Mouse (Mus musculus): ENCODE results near the gene Rbp2. TPM values are rescaled to one million over a fixed set of nuclear protein-coding genes. Genes with fewer than 3 reads are reported as not detected.

Gene Rbp2
- polyA plus RNA-seq (2016; fragmentation: Nextera tagmentation; extraction: Ambion mirVana) = 0.45 and 0.46 TPM in 2 replicates

DNA sequence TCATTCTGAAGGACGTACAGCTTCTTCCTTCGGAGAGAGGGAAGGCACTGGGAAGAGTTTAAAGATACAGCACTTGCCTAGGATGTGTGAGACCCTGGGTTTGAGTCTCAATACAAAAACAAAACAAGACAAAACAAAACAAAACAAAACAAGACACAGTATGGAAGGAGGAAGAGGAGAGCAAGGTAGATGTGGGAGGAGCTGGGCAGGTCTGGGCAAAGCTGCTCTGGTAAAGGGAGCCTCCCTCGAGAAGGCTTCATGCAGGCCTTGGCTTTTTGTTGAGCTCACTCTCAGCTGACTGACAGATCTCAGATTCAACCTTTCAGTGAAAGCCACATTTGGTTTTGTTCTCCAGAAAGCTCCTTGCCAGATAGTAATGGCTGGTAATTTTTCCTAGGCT lies at the start of gene Rbp2:
Gene Rbp2 (plus strand): TSS at position 301 of the 400 bp plus-strand sequence.
- 86% methylated on average over 3 of the region's 3 CpGs for WGBS
- Histone ChIP-seq H3K4me3 (no peak within 1 kb of the TSS), H3K27me3 (ENCODE audit: low read depth, poor library complexity, severe bottlenecking) (no peaks in the 10 kb centered on the region), H3K4me1 (peaks cover 14% of the 10 kb centered on the region), H3K9me3 (replicated peaks) (no peaks in the 10 kb centered on the region), H3K36me3 (no peaks in the 10 kb centered on the region), H3K27ac (no peak within 1 kb of the TSS)
- DNase-seq (ENCODE audit: low spot score) = no peak

GRCm38 (mm10) chr9:98437819-98438218 lies 48.1 kb upstream of the Rbp2 start:
- no peaks in the 10 kb centered on the region for H3K4me1 ChIP-seq
- DNase-seq (ENCODE audit: low spot score) = no peak
- no peak overlapping the region for H3K27ac ChIP-seq
- no peaks in the 10 kb centered on the region for H3K9me3 ChIP-seq (replicated peaks)
- no peaks in the 10 kb centered on the region for H3K27me3 ChIP-seq (ENCODE audit: low read depth, poor library complexity, severe bottlenecking)
- 92% methylated on average over 4 of the region's 4 CpGs for WGBS
- no peak overlapping the region for H3K4me3 ChIP-seq
- H3K36me3 ChIP-seq = peaks cover 6% of the 10 kb centered on the region; the same call in 1 of the 2 replicates

- Histone ChIP-seq H3K4me1 (no peaks in the 10 kb centered on the region), H3K27me3 (ENCODE audit: low read depth, poor library complexity, severe bottlenecking) (no peaks in the 10 kb centered on the region), H3K4me3 (no peak overlapping the region), H3K27ac (no peak overlapping the region), H3K36me3 (peaks cover 5% of the 10 kb centered on the region; the same call in 1 of the 2 replicates), H3K9me3 (replicated peaks) (no peaks in the 10 kb centered on the region)
- 71% methylated on average over 3 of the region's 3 CpGs for WGBS
- DNase-seq (ENCODE audit: low spot score) = no peak
Observed at GRCm38 (mm10) chr9:98439091-98439490, 46.8 kb upstream of the Rbp2 start.

- Histone ChIP-seq H3K4me1 (no peaks in the 10 kb centered on the region), H3K27me3 (ENCODE audit: low read depth, poor library complexity, severe bottlenecking) (no peaks in the 10 kb centered on the region), H3K27ac (no peak overlapping the region), H3K9me3 (replicated peaks) (no peaks in the 10 kb centered on the region), H3K36me3 (peaks cover 21% of the 10 kb centered on the region; the same call in 1 of the 2 replicates), H3K4me3 (no peak overlapping the region)
- no peak for DNase-seq (ENCODE audit: low spot score)
- 59% methylated on average over 5 of the region's 5 CpGs for WGBS
Observed at GRCm38 (mm10) chr9:98442638-98443037, 43.3 kb upstream of the Rbp2 start.

GRCm38 (mm10) chr9:98445359-98446149 lies 40.4 kb upstream of the Rbp2 start:
- H3K9me3 ChIP-seq (replicated peaks) = no peaks in the 10 kb centered on the region
- H3K4me3 ChIP-seq = no peak overlapping the region
- H3K4me1 ChIP-seq = no peaks in the 10 kb centered on the region
- H3K27me3 ChIP-seq (ENCODE audit: low read depth, poor library complexity, severe bottlenecking) = no peaks in the 10 kb centered on the region
- DNase-seq (ENCODE audit: low spot score) = no peak
- H3K36me3 ChIP-seq = peaks cover 19% of the 10 kb centered on the region; the same call in 1 of the 2 replicates
- no peak overlapping the region for H3K27ac ChIP-seq
- 85% methylated on average over 9 of the region's 9 CpGs for WGBS

DNA sequence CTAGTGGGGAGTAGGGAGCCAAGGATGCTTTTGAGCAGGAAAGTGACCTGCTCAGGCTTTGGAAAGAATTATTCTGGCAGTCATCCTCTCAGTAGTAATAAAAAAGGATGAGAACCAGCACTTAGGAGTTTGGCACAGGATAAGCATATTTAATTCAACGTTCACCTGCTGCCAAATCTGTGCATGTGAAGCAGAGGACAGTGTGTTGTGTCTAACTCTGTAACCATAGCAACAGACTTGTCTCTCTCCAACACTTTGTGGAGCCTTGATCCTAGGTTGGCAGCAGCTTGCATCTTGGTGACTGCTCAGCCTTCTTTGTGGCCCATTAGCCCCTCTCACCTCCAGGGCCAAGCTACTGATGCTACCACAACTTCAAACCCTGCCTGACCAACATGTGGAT lies 34.9 kb upstream of the Rbp2 start:
- Histone ChIP-seq H3K27ac (no peak overlapping the region), H3K4me1 (no peaks in the 10 kb centered on the region), H3K27me3 (ENCODE audit: low read depth, poor library complexity, severe bottlenecking) (no peaks in the 10 kb centered on the region), H3K9me3 (replicated peaks) (no peaks in the 10 kb centered on the region), H3K4me3 (no peak overlapping the region), H3K36me3 (peaks cover 3% of the 10 kb centered on the region; the same call in 1 of the 2 replicates)
- 84% methylated on average over 1 of the region's 1 CpGs for WGBS
- no peak for DNase-seq (ENCODE audit: low spot score)

DNA sequence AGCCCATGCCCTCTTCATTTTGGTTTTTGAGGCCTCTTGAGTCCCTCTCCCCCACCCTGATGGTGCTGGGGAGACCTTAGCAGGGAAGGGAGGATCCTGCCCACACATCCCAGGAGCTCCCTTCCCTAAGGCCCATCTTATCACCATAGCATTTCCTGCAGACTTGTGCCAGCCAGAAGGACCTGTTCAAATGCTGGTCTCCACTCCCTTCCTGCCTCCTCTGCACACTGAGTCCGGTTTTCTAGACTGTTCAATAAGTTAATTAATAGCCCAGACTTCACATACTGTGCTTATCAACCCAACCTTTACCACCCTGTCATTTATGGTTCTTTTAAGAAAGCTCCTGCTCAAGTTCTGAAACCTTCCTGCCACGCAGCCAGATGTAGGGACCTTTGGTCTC lies 19.2 kb upstream of the Rbp2 start:
- Histone ChIP-seq H3K4me3 (no peak overlapping the region), H3K27ac (no peak overlapping the region), H3K36me3 (no peaks in the 10 kb centered on the region), H3K27me3 (ENCODE audit: low read depth, poor library complexity, severe bottlenecking) (no peaks in the 10 kb centered on the region), H3K9me3 (replicated peaks) (no peaks in the 10 kb centered on the region), H3K4me1 (no peaks in the 10 kb centered on the region)
- 81% methylated on average over 2 of the region's 2 CpGs for WGBS
- no peak for DNase-seq (ENCODE audit: low spot score)

- no peak for DNase-seq (ENCODE audit: low spot score)
- Histone ChIP-seq H3K4me3 (no peak overlapping the region), H3K9me3 (replicated peaks) (no peaks in the 10 kb centered on the region), H3K27ac (no peak overlapping the region), H3K36me3 (no peaks in the 10 kb centered on the region), H3K4me1 (peaks cover 9% of the 10 kb centered on the region), H3K27me3 (ENCODE audit: low read depth, poor library complexity, severe bottlenecking) (no peaks in the 10 kb centered on the region)
- WGBS = 85% methylated on average over 2 of the region's 2 CpGs
Observed at GRCm38 (mm10) chr9:98480172-98480749, 5.7 kb upstream of the Rbp2 start.

GRCm38 (mm10) chr9:98482256-98482655 lies 3.7 kb upstream of the Rbp2 start:
- no peak overlapping the region for H3K4me3 ChIP-seq
- H3K27me3 ChIP-seq (ENCODE audit: low read depth, poor library complexity, severe bottlenecking) = no peaks in the 10 kb centered on the region
- no peaks in the 10 kb centered on the region for H3K9me3 ChIP-seq (replicated peaks)
- WGBS = 57% methylated on average over 4 of the region's 4 CpGs
- no peaks in the 10 kb centered on the region for H3K36me3 ChIP-seq
- no peak for DNase-seq (ENCODE audit: low spot score)
- H3K27ac ChIP-seq = no peak overlapping the region
- H3K4me1 ChIP-seq = peaks cover 9% of the 10 kb centered on the region

DNA sequence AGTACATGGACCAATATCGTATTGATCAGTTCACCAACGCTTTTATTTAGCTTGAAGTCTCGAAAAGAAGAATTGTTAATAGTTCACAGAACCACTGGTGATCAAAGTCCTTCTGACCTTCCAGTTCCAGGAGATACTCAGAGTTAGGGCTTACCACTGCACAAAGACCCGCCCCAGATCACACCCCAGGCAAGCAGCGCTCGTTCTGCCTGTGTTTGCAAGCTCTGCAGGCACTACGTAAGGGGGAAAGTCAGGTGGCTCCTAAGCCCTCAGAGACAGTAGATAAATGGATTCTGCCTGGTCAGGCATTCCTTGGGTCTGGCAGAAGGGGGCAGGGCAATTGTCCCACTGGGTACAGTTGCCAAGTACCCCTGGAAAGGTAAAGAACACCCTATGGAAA lies 895 bp upstream of the Rbp2 start:
- H3K4me1 ChIP-seq = peaks cover 10% of the 10 kb centered on the region
- 84% methylated on average over 7 of the region's 7 CpGs for WGBS

GRCm38 (mm10) chr9:98487273-98487672 lies 1.4 kb downstream of the Rbp2 start:
- Histone ChIP-seq H3K27ac (no peak overlapping the region), H3K4me3 (no peak overlapping the region), H3K36me3 (no peaks in the 10 kb centered on the region), H3K9me3 (replicated peaks) (no peaks in the 10 kb centered on the region), H3K4me1 (peaks cover 11% of the 10 kb centered on the region), H3K27me3 (ENCODE audit: low read depth, poor library complexity, severe bottlenecking) (no peaks in the 10 kb centered on the region)
- 75% methylated on average over 6 of the region's 6 CpGs for WGBS
- no peak for DNase-seq (ENCODE audit: low spot score)

More for the DNA sequence above, 895 bp upstream of the Rbp2 start:
- H3K27me3 ChIP-seq (ENCODE audit: low read depth, poor library complexity, severe bottlenecking) = no peaks in the 10 kb centered on the region
- no peaks in the 10 kb centered on the region for H3K36me3 ChIP-seq
- H3K9me3 ChIP-seq (replicated peaks) = no peaks in the 10 kb centered on the region
- no peak for DNase-seq (ENCODE audit: low spot score)
- no peak overlapping the region for H3K4me3 ChIP-seq
- H3K27ac ChIP-seq = no peak overlapping the region

DNA sequence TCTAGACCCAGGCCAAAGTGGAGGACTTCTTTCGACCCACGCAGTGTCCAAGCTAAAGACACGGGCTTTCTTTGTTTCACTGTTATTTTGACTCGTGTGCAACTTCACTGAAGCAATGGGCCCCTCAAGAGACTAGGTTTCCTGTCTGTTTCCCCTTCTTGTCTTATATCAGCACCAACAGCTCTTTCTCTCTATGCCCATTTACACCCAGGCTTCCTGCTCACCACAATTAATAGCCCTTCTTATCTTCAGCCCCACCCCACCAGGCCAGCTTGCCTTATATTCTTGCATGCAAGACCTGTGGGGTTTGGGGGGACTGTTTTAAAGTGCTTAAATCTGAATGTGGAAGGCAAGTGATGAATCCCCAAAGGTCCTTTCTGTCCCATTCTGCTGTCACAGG lies 3.6 kb downstream of the Rbp2 start:
- Histone ChIP-seq H3K36me3 (no peaks in the 10 kb centered on the region), H3K4me3 (no peak overlapping the region), H3K27me3 (ENCODE audit: low read depth, poor library complexity, severe bottlenecking) (no peaks in the 10 kb centered on the region), H3K9me3 (replicated peaks) (no peaks in the 10 kb centered on the region), H3K4me1 (0 out of 2 replicates have a peak, but pooled peaks cover 5% of the 10 kb centered on the region), H3K27ac (no peak overlapping the region)
- 79% methylated on average over 4 of the region's 4 CpGs for WGBS
- DNase-seq (ENCODE audit: low spot score) = no peak

DNA sequence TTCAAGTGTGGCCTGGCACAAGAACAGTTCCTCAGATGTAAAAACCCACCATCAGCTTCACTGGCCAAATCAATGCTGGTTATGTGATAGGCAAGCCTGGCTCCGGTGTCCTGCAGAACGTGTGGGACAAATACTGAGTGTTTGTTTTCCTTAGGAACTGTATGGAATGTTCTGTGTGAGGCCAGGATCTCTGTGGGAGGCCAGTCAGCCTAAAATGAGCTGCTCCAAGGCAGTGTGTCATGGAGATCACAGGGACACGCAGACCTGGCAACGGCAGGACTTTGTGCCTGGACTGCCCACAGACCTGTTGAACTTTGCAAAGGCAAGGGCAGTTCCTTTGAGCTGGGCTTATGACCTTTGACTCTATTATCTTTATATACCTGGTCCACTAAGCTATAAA lies 4.2 kb downstream of the Rbp2 start:
- Histone ChIP-seq H3K4me1 (0 out of 2 replicates have a peak, but pooled peaks cover 5% of the 10 kb centered on the region), H3K27me3 (ENCODE audit: low read depth, poor library complexity, severe bottlenecking) (no peaks in the 10 kb centered on the region), H3K4me3 (no peak overlapping the region), H3K36me3 (no peaks in the 10 kb centered on the region), H3K9me3 (replicated peaks) (no peaks in the 10 kb centered on the region), H3K27ac (no peak overlapping the region)
- 51% methylated on average over 4 of the region's 4 CpGs for WGBS
- no peak for DNase-seq (ENCODE audit: low spot score)

Measured in limb, embryonic 10.5 days (tissue).